Mouse (Mus musculus) stomach, postnatal 0 days (tissue): ENCODE results near the gene Atp5b. TPM values are rescaled to one million over a fixed set of nuclear protein-coding genes. Genes with fewer than 3 reads are reported as not detected.
"Not testable (repeated sequence)": the region's sequence is repeated elsewhere in the genome, so short reads cannot be mapped to it uniquely, and the experiment has no call there.

ENCODE experiments used
- ATAC-seq: fragments of 200-750 bp; cut with Nextera tagmentation; 2 replicates; pipeline ENCODE4 v1.8.0; 2017; ENCODE audit not compliant: low FRiP score, low TSS enrichment
- DNase-seq: peaks from one replicate; pipeline ENCODE4 v3.0.0-alpha.2; 2016; ENCODE audit warnings: low spot score
- H3K27ac ChIP-seq: fragments of 300-500 bp; sonication (generic); replicated peaks from 2 replicates; pipeline ENCODE4 v1.5.1; 2014; ENCODE audit warnings: mild to moderate bottlenecking, control low read depth
- H3K27me3 ChIP-seq: fragments of 300-500 bp; sonication (generic); 2 replicates; pipeline ENCODE4 v1.6.1; 2014; ENCODE audit warnings: low read length; ENCODE audit not compliant: control insufficient read depth, insufficient read depth
- H3K36me3 ChIP-seq: fragments of 300-500 bp; sonication (generic); 2 replicates; pipeline ENCODE4 v1.6.1; 2014; ENCODE audit warnings: low read length, mixed read lengths; ENCODE audit not compliant: control insufficient read depth, insufficient read depth
- H3K4me1 ChIP-seq: fragments of 300-500 bp; sonication (generic); replicated peaks from 2 replicates; pipeline ENCODE4 v1.6.1; 2014; ENCODE audit warnings: antibody characterized with exemption; ENCODE audit not compliant: control insufficient read depth, insufficient read depth
- H3K4me2 ChIP-seq: fragments of 300-500 bp; sonication (generic); replicated peaks from 2 replicates; pipeline ENCODE4 v1.6.1; 2014; ENCODE audit warnings: low read depth, mild to moderate bottlenecking, control low read depth, moderate library complexity
- H3K4me3 ChIP-seq: fragments of 300-500 bp; sonication (generic); 2 replicates; pipeline ENCODE4 v1.5.1; 2014; ENCODE audit warnings: low read depth, low read length, control low read depth
- H3K9ac ChIP-seq: fragments of 300-500 bp; sonication (generic); 2 replicates; pipeline ENCODE4 v1.6.1; 2014; ENCODE audit warnings: mild to moderate bottlenecking, low read length, control low read depth, mixed read lengths
- H3K9me3 ChIP-seq: fragments of 300-500 bp; sonication (generic); 2 replicates; pipeline ENCODE4 v1.6.1; 2016; ENCODE audit warnings: low read length; ENCODE audit not compliant: control insufficient read depth
- CTCF ChIP-seq: IDR thresholded peaks from 2 replicates; pipeline ENCODE4 v1.5.1; 2016; ENCODE audit warnings: antibody characterized with exemption, low read depth, mild to moderate bottlenecking, moderate library complexity
- EP300 ChIP-seq: optimal IDR thresholded peaks from 2 replicates; pipeline ENCODE3; 2016; ENCODE audit warnings: antibody characterized with exemption
- WGBS: fragments of 180-500 bp; shearing (Covaris S2); extraction: QIAGEN DNeasy Blood & Tissue Kit; methylation state at CpG from one replicate; pipeline ENCODE4 v1.1.7; 2014; 5-methylcytosine and 5-hydroxymethylcytosine counted together
- polyA plus RNA-seq: library from polyadenylated mRNA; unstranded; fragments of >200 nt; fragmentation: Nextera tagmentation; extraction: Ambion mirVana; gene quantifications from 2 replicates; pipeline ENCODE4 v1.2.1, GENCODE M21; 2015

Atp5b gene
- polyA plus RNA-seq, 1 experiment from 2014 or later: 2,075 TPM

- ATAC-seq (no peak), DNase-seq (no peak)
- H3K4me2 ChIP-seq: peak overlapping the region; percentile 77
- no peak overlapping the region for H3K4me3 ChIP-seq
- H3K27ac ChIP-seq: no peak overlapping the region
- no peaks in the 10 kb centered on the region for H3K4me1 ChIP-seq
- H3K36me3 ChIP-seq: peaks cover 4% of the 10 kb centered on the region; the same call in 1 of the 2 replicates
- H3K9ac ChIP-seq: no peak overlapping the region
- TF ChIP-seq CTCF (no peak), EP300 (no peak)
- H3K27me3 ChIP-seq: no peaks in the 10 kb centered on the region
- WGBS: 78% methylated on average over 5 of the region's 5 CpGs
- H3K9me3 ChIP-seq: no peaks in the 10 kb centered on the region
Observed at GRCm38 (mm10) chr10:128061109-128061508, 22.0 kb upstream of the Atp5b start.

- no peak for TF ChIP-seq EP300
- TF ChIP-seq CTCF: no peak
Observed at GRCm38 (mm10) chr10:128062221-128062989, 20.7 kb upstream of the Atp5b start.

GRCm38 (mm10) chr10:128066072-128066471 lies 17.0 kb upstream of the Atp5b start:
- no peaks in the 10 kb centered on the region for H3K27me3 ChIP-seq
- WGBS: 84% methylated on average over 5 of the region's 5 CpGs

More at GRCm38 (mm10) chr10:128062221-128062989, 20.7 kb upstream of the Atp5b start:
- H3K27me3 ChIP-seq: no peaks in the 10 kb centered on the region
- 87% methylated on average over 6 of the region's 6 CpGs for WGBS
- H3K9ac ChIP-seq: no peak overlapping the region
- no peak for DNase-seq
- no peak overlapping the region for H3K4me2 ChIP-seq
- no peak for ATAC-seq
- no peaks in the 10 kb centered on the region for H3K9me3 ChIP-seq
- H3K4me3 ChIP-seq: no peak overlapping the region
- H3K36me3 ChIP-seq: peaks cover 4% of the 10 kb centered on the region; the same call in 1 of the 2 replicates
- no peak overlapping the region for H3K27ac ChIP-seq
- no peaks in the 10 kb centered on the region for H3K4me1 ChIP-seq

GRCm38 (mm10) chr10:128069201-128069600 lies 13.9 kb upstream of the Atp5b start:
- no peak overlapping the region for H3K27ac ChIP-seq
- 90% methylated on average over 4 of the region's 4 CpGs for WGBS
- H3K4me2 ChIP-seq: no peak overlapping the region
- TF ChIP-seq CTCF (no peak), EP300 (no peak)
- DNase-seq (no peak), ATAC-seq (no peak)
- no peaks in the 10 kb centered on the region for H3K27me3 ChIP-seq
- no peaks in the 10 kb centered on the region for H3K9me3 ChIP-seq
- H3K4me1 ChIP-seq: no peaks in the 10 kb centered on the region
- H3K9ac ChIP-seq: no peak overlapping the region
- H3K36me3 ChIP-seq: peaks cover 13% of the 10 kb centered on the region
- H3K4me3 ChIP-seq: no peak overlapping the region

More at GRCm38 (mm10) chr10:128066072-128066471, 17.0 kb upstream of the Atp5b start:
- Histone ChIP-seq H3K4me2 (no peak overlapping the region), H3K9me3 (no peaks in the 10 kb centered on the region), H3K4me3 (no peak overlapping the region), H3K9ac (no peak overlapping the region), H3K4me1 (no peaks in the 10 kb centered on the region), H3K27ac (no peak overlapping the region), H3K36me3 (peaks cover 10% of the 10 kb centered on the region; the same call in 1 of the 2 replicates)
- peak; percentile 23 for TF ChIP-seq CTCF
- no peak for TF ChIP-seq EP300
- no peak for DNase-seq
- ATAC-seq: no peak

DNA sequence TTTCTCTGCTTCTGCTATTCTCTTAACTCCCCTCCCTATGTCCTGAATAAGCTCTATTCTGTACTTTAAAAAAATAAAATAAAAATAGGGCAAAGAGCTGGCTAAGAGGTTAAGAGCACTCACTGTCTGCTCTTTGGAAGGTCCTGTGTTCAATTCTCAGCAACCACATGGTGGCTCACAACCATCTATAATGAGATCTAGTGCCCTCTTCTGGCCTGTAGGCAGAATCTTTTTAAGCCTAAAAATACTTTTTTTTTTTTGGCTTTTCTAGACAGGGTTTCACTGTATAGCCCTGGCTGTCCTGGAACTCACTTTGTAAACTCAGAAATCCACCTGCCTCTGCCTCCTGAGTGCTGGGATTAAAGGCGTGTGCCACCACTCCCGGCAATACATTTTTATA lies 12.6 kb upstream of the Atp5b start:
- not testable (repeated sequence) for H3K4me1 ChIP-seq, H3K27me3 ChIP-seq, DNase-seq, ATAC-seq, H3K9ac ChIP-seq, H3K4me2 ChIP-seq, H3K4me3 ChIP-seq, H3K27ac ChIP-seq, H3K9me3 ChIP-seq
- TF ChIP-seq CTCF: peak; percentile 30
- WGBS: 95% methylated on average over 2 of the region's 2 CpGs
- peaks cover 13% of the 10 kb centered on the region for H3K36me3 ChIP-seq

DNA sequence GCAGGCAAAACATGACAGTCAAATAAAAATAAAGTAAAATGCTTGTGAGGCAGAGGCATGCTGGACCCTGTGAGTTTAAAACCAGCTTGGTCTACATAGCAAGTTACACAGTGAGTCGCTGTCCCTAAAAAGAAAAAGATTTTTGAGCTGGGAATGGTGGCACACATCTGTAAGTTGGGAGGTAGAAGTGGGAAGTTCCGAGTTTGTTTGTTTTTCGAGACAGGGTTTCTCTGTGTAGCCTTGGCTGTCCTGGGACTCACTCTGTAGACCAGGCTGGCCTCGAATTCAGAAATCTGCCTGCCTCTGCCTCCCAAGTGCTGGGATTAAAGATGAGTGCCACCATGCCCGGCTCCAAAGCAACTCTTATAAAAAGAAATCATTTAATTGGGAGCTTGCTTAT lies 4.8 kb upstream of the Atp5b start:
- H3K27me3 ChIP-seq, H3K9me3 ChIP-seq, H3K4me1 ChIP-seq, DNase-seq, H3K9ac ChIP-seq, H3K27ac ChIP-seq, H3K4me3 ChIP-seq, ATAC-seq, H3K36me3 ChIP-seq, H3K4me2 ChIP-seq: not testable (repeated sequence)
- 73% methylated on average over 5 of the region's 5 CpGs for WGBS
